Mouse (Mus musculus): ENCODE measurements around the gene Exosc5. TPM values are rescaled to one million over a fixed set of nuclear protein-coding genes. Genes with fewer than 3 reads are reported as not detected.

Exosc5 gene
- polyA plus RNA-seq, 1 experiment from 2014 or later = 63.8 TPM

DNA sequence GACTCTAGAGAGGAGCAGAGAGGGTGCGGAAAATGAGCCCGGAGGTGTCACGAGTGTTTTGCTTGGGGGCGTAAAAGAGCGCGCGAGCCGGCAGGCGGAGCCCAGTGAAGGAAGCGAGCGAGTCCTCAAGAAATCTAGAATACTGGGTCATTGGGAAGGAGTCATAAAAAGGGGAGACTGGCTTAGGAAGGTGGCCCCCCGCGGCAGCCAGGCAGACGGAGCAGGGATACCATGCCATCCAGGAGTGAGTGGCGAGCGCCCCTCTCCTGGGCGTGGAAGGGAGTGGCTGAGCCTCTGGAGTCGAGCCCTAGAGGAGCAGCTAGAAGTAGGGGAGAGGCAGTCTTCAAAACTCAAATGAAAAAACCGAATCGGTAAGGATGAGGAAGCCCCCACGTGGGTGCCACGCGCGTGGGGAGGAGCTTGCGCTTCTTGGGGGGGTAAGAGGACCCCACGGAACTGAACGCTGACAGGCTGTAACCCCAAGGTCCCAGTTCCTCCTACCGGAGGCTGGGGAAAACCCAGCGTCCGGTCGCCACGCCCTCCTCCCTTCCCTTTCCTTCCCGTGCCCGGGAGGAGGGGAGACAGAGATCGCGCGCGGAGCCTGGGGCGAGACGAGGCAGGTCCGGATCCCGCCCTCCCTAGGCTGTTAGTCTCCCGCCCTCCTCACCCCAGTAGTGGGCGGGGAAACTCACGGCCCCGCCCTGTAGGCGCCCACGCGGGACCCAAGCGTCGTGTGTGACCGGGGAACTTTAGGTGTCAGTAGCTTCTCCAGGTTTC, 30.0 kb downstream of the Exosc5 start:
- H3K4me2 ChIP-seq (replicated peaks; ENCODE audit: low read depth) = peak overlapping the region; percentile 89
- H3K27ac ChIP-seq (replicated peaks) = peak overlapping the region; percentile 71
- no peaks in the 10 kb centered on the region for H3K9me3 ChIP-seq (ENCODE audit: control insufficient read depth, low read length)
- H3K4me1 ChIP-seq (replicated peaks; ENCODE audit: control insufficient read depth, insufficient read depth) = peaks cover 3% of the 10 kb centered on the region
- peak; percentile 85 for DNase-seq (ENCODE audit: low spot score)
- H3K27me3 ChIP-seq (ENCODE audit: control insufficient read depth, insufficient read depth, low read length) = no peaks in the 10 kb centered on the region
- peak; percentile 82 for ATAC-seq (ENCODE audit: low FRiP score, low TSS enrichment)
- TF ChIP-seq CTCF (IDR thresholded peaks at IDR 0.05; ENCODE audit: low read depth) (peak; percentile 10), EP300 (optimal IDR thresholded peaks at IDR 0.05) (no peak)
- no peaks in the 10 kb centered on the region for H3K36me3 ChIP-seq (ENCODE audit: control insufficient read depth, insufficient read depth, low read length)
- WGBS = under 1% methylated on average over 47 of the region's 52 CpGs
- peak overlapping the region; percentile 73 for H3K4me3 ChIP-seq (ENCODE audit: low read depth, low read length)
- H3K9ac ChIP-seq (ENCODE audit: low read length) = peak overlapping the region; percentile 79

- peak overlapping the region; percentile 89 for H3K4me2 ChIP-seq (replicated peaks; ENCODE audit: low read depth)
- peak overlapping the region; percentile 73 for H3K4me3 ChIP-seq (ENCODE audit: low read depth, low read length)
- no peaks in the 10 kb centered on the region for H3K36me3 ChIP-seq (ENCODE audit: control insufficient read depth, insufficient read depth, low read length)
- TF ChIP-seq EP300 (optimal IDR thresholded peaks at IDR 0.05) (no peak), CTCF (IDR thresholded peaks at IDR 0.05; ENCODE audit: low read depth) (no peak)
- H3K27me3 ChIP-seq (ENCODE audit: control insufficient read depth, insufficient read depth, low read length) = no peaks in the 10 kb centered on the region
- H3K27ac ChIP-seq (replicated peaks) = no peak overlapping the region
- peaks cover 3% of the 10 kb centered on the region for H3K4me1 ChIP-seq (replicated peaks; ENCODE audit: control insufficient read depth, insufficient read depth)
- no peaks in the 10 kb centered on the region for H3K9me3 ChIP-seq (ENCODE audit: control insufficient read depth, low read length)
- H3K9ac ChIP-seq (ENCODE audit: low read length) = peak overlapping the region; percentile 79; the same call in 1 of the 2 replicates
- WGBS = 17% methylated on average over 12 of the region's 12 CpGs
- ATAC-seq (ENCODE audit: low FRiP score, low TSS enrichment) (no peak), DNase-seq (ENCODE audit: low spot score) (no peak)
These were observed 30.6 kb downstream of the Exosc5 start for GRCm38 (mm10) chr7:25689603-25690021.

- no peak for ATAC-seq (ENCODE audit: low FRiP score, low TSS enrichment)
- TF ChIP-seq CTCF (IDR thresholded peaks at IDR 0.05; ENCODE audit: low read depth) = no peak
- no peak for TF ChIP-seq EP300 (optimal IDR thresholded peaks at IDR 0.05)
- Histone ChIP-seq H3K9ac (ENCODE audit: low read length) (no peak overlapping the region), H3K4me2 (replicated peaks; ENCODE audit: low read depth) (peak overlapping the region; percentile 89; the same call in 1 of the 2 replicates), H3K27me3 (ENCODE audit: control insufficient read depth, insufficient read depth, low read length) (no peaks in the 10 kb centered on the region), H3K4me3 (ENCODE audit: low read depth, low read length) (no peak overlapping the region), H3K27ac (replicated peaks) (no peak overlapping the region), H3K4me1 (replicated peaks; ENCODE audit: control insufficient read depth, insufficient read depth) (peaks cover 3% of the 10 kb centered on the region), H3K36me3 (ENCODE audit: control insufficient read depth, insufficient read depth, low read length) (no peaks in the 10 kb centered on the region), H3K9me3 (ENCODE audit: control insufficient read depth, low read length) (no peaks in the 10 kb centered on the region)
- no peak for DNase-seq (ENCODE audit: low spot score)
- WGBS = 51% methylated on average over 5 of the region's 5 CpGs
These were observed 31.1 kb downstream of the Exosc5 start for GRCm38 (mm10) chr7:25690051-25690450.

DNA sequence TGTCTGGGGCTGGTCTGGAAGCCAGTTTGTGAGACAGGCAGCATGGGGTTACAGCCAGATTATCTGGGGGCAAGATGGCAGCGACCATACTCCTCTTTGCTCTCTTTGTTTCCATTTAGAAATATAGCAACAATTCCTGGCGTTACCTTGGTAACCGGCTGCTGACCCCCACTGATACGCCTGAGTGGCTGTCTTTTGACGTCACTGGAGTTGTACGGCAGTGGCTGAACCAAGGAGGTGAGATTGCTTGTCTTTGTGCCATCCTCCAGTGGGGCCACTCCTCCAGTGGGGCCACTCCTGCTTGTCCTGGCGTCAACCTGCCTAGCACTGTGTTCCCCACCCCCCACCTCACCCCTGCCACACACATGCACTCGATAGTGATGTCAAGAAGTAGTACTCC, 35.1 kb downstream of the Exosc5 start:
- Histone ChIP-seq H3K27ac (replicated peaks) (no peak overlapping the region), H3K9ac (ENCODE audit: low read length) (no peak overlapping the region), H3K27me3 (ENCODE audit: control insufficient read depth, insufficient read depth, low read length) (no peaks in the 10 kb centered on the region), H3K9me3 (ENCODE audit: control insufficient read depth, low read length) (no peaks in the 10 kb centered on the region), H3K4me3 (ENCODE audit: low read depth, low read length) (no peak overlapping the region), H3K4me1 (replicated peaks; ENCODE audit: control insufficient read depth, insufficient read depth) (no peaks in the 10 kb centered on the region), H3K4me2 (replicated peaks; ENCODE audit: low read depth) (no peak overlapping the region), H3K36me3 (ENCODE audit: control insufficient read depth, insufficient read depth, low read length) (no peaks in the 10 kb centered on the region)
- 74% methylated on average over 8 of the region's 8 CpGs for WGBS
- no peak for DNase-seq (ENCODE audit: low spot score)
- TF ChIP-seq CTCF (IDR thresholded peaks at IDR 0.05; ENCODE audit: low read depth) = no peak
- TF ChIP-seq EP300 (optimal IDR thresholded peaks at IDR 0.05) = no peak
- ATAC-seq (ENCODE audit: low FRiP score, low TSS enrichment) = no peak

DNA sequence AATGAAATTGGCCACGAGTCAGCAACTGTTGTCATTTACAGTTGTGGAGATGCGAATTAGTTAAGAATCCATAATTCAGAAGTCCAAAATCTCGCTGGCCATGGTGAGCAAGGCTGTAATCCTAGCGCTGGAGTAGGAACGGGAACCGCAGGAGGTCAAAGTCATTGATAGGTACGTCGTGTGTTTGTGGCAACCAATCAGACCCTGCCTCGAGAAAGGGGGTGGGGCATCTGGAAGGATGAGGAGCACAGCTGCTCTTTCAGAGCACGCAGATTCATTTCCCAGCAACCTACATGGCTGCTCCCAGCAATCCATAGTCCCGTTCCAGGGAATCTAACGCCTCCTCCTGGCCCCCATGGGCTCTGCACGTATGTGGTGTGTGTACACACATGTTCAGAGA, 40.9 kb downstream of the Exosc5 start:
- H3K36me3 ChIP-seq (ENCODE audit: control insufficient read depth, insufficient read depth, low read length) = no peaks in the 10 kb centered on the region
- H3K27ac ChIP-seq (replicated peaks) = no peak overlapping the region
- H3K4me2 ChIP-seq (replicated peaks; ENCODE audit: low read depth) = no peak overlapping the region
- DNase-seq (ENCODE audit: low spot score) = no peak
- no peaks in the 10 kb centered on the region for H3K4me1 ChIP-seq (replicated peaks; ENCODE audit: control insufficient read depth, insufficient read depth)
- TF ChIP-seq EP300 (optimal IDR thresholded peaks at IDR 0.05) = no peak
- no peak for TF ChIP-seq CTCF (IDR thresholded peaks at IDR 0.05; ENCODE audit: low read depth)
- no peak overlapping the region for H3K4me3 ChIP-seq (ENCODE audit: low read depth, low read length)
- ATAC-seq (ENCODE audit: low FRiP score, low TSS enrichment) = no peak; the same call in 1 of the 2 replicates
- no peak overlapping the region for H3K9ac ChIP-seq (ENCODE audit: low read length)
- WGBS = 56% methylated on average over 13 of the region's 13 CpGs
- no peaks in the 10 kb centered on the region for H3K9me3 ChIP-seq (ENCODE audit: control insufficient read depth, low read length)
- H3K27me3 ChIP-seq (ENCODE audit: control insufficient read depth, insufficient read depth, low read length) = no peaks in the 10 kb centered on the region

GRCm38 (mm10) chr7:25700732-25701131, 41.8 kb downstream of the Exosc5 start:
- no peak for ATAC-seq (ENCODE audit: low FRiP score, low TSS enrichment)
- DNase-seq (ENCODE audit: low spot score) = no peak
- no peak for TF ChIP-seq EP300 (optimal IDR thresholded peaks at IDR 0.05)
- peak; percentile 36; the same call in 1 of the 2 replicates for TF ChIP-seq CTCF (IDR thresholded peaks at IDR 0.05; ENCODE audit: low read depth)
- Histone ChIP-seq H3K4me1 (replicated peaks; ENCODE audit: control insufficient read depth, insufficient read depth) (peaks cover 4% of the 10 kb centered on the region; the same call in 1 of the 2 replicates), H3K9me3 (ENCODE audit: control insufficient read depth, low read length) (no peaks in the 10 kb centered on the region), H3K36me3 (ENCODE audit: control insufficient read depth, insufficient read depth, low read length) (no peaks in the 10 kb centered on the region), H3K27ac (replicated peaks) (no peak overlapping the region), H3K4me2 (replicated peaks; ENCODE audit: low read depth) (no peak overlapping the region), H3K4me3 (ENCODE audit: low read depth, low read length) (no peak overlapping the region), H3K9ac (ENCODE audit: low read length) (no peak overlapping the region), H3K27me3 (ENCODE audit: control insufficient read depth, insufficient read depth, low read length) (no peaks in the 10 kb centered on the region)
- 72% methylated on average over 12 of the region's 12 CpGs for WGBS
